Mouse (Mus musculus) embryonic facial prominence, embryonic 13.5 days (tissue): ENCODE measurements around the gene Enthd1. TPM values are rescaled to one million over a fixed set of nuclear protein-coding genes. Genes with fewer than 3 reads are reported as not detected.
"Not testable (repeated sequence)": the region's sequence is repeated elsewhere in the genome, so short reads cannot be mapped to it uniquely, and the experiment has no call there.

ENCODE experiments used
- ATAC-seq: fragments of 200-750 bp; cut with Nextera tagmentation; 2 replicates; pipeline ENCODE4 v1.8.0; 2017; ENCODE audit warnings: low read depth; ENCODE audit not compliant: insufficient number of reproducible peaks, insufficient read depth, low FRiP score, low TSS enrichment
- H3K27ac ChIP-seq: fragments of 300-500 bp; sonication (generic); 2 replicates; pipeline ENCODE4 v1.5.1; 2015; ENCODE audit warnings: moderate library complexity, mild to moderate bottlenecking, inconsistent platforms
- H3K27me3 ChIP-seq: fragments of 300-500 bp; sonication (generic); 2 replicates; pipeline ENCODE4 v1.6.1; 2015; ENCODE audit warnings: mild to moderate bottlenecking, inconsistent platforms
- H3K36me3 ChIP-seq: fragments of 300-500 bp; sonication (generic); 2 replicates; pipeline ENCODE4 v1.6.1; 2015; ENCODE audit warnings: mild to moderate bottlenecking, inconsistent platforms
- H3K4me1 ChIP-seq: fragments of 300-500 bp; sonication (generic); 2 replicates; pipeline ENCODE4 v1.6.1; 2015; ENCODE audit warnings: inconsistent platforms
- H3K4me2 ChIP-seq: fragments of 300-500 bp; sonication (generic); 2 replicates; pipeline ENCODE4 v1.6.1; 2015; ENCODE audit warnings: moderate library complexity, mild to moderate bottlenecking, inconsistent platforms
- H3K4me3 ChIP-seq: fragments of 300-500 bp; sonication (generic); 2 replicates; pipeline ENCODE4 v1.5.1; 2015; ENCODE audit warnings: mild to moderate bottlenecking, inconsistent platforms
- H3K9ac ChIP-seq: fragments of 300-500 bp; sonication (generic); 2 replicates; pipeline ENCODE4 v1.6.1; 2015; ENCODE audit warnings: mild to moderate bottlenecking, inconsistent platforms
- H3K9me3 ChIP-seq: fragments of 300-500 bp; sonication (generic); 2 replicates; pipeline ENCODE4 v1.6.1; 2016; ENCODE audit warnings: inconsistent platforms
- WGBS: fragments of 180-500 bp; shearing (Covaris S2); methylation state at CpG from one replicate; pipeline ENCODE4 v1.1.7; 2015; ENCODE audit warnings: mixed read lengths; 5-methylcytosine and 5-hydroxymethylcytosine counted together
- polyA plus RNA-seq: library from polyadenylated mRNA; unstranded; fragments of >200 nt; fragmentation: Nextera tagmentation; extraction: Ambion mirVana; gene quantifications from 2 replicates; pipeline ENCODE4 v1.2.1, GENCODE M21; 2015

Enthd1 gene
- polyA plus RNA-seq, 1 experiment from 2014 or later: not detected

- H3K4me1 ChIP-seq: peaks cover 16% of the 10 kb centered on the region
- 65% methylated on average over 21 of the region's 21 CpGs for WGBS
These were observed 63.6 kb downstream of the Enthd1 start for GRCm38 (mm10) chr15:80501106-80502096.

GRCm38 (mm10) chr15:80500426-80500825 lies 64.5 kb downstream of the Enthd1 start:
- Histone ChIP-seq H3K27ac (no peak overlapping the region), H3K4me2 (no peak overlapping the region), H3K27me3 (no peaks in the 10 kb centered on the region), H3K9me3 (no peaks in the 10 kb centered on the region), H3K4me1 (peaks cover 16% of the 10 kb centered on the region), H3K4me3 (no peak overlapping the region), H3K36me3 (no peaks in the 10 kb centered on the region), H3K9ac (no peak overlapping the region)
- WGBS: 72% methylated on average over 10 of the region's 10 CpGs
- ATAC-seq: no peak

More at GRCm38 (mm10) chr15:80501106-80502096, 63.6 kb downstream of the Enthd1 start:
- Histone ChIP-seq H3K27me3 (no peaks in the 10 kb centered on the region), H3K9ac (no peak overlapping the region), H3K9me3 (no peaks in the 10 kb centered on the region), H3K4me3 (no peak overlapping the region), H3K36me3 (no peaks in the 10 kb centered on the region), H3K4me2 (no peak overlapping the region), H3K27ac (no peak overlapping the region)
- no peak for ATAC-seq

GRCm38 (mm10) chr15:80497733-80498132 lies 67.2 kb downstream of the Enthd1 start:
- H3K4me3 ChIP-seq, ATAC-seq, H3K4me2 ChIP-seq, H3K27me3 ChIP-seq, H3K9me3 ChIP-seq, H3K9ac ChIP-seq, H3K36me3 ChIP-seq, H3K27ac ChIP-seq: not testable (repeated sequence)
- peaks cover 28% of the 10 kb centered on the region for H3K4me1 ChIP-seq
- WGBS: 57% methylated on average over 3 of the region's 3 CpGs

- 75% methylated on average over 4 of the region's 4 CpGs for WGBS
These were observed 73.5 kb downstream of the Enthd1 start for GRCm38 (mm10) chr15:80491505-80491904.

GRCm38 (mm10) chr15:80490151-80490550 lies 74.8 kb downstream of the Enthd1 start:
- no peak overlapping the region for H3K4me2 ChIP-seq
- no peaks in the 10 kb centered on the region for H3K36me3 ChIP-seq
- H3K9ac ChIP-seq: no peak overlapping the region
- H3K27me3 ChIP-seq: peaks cover 9% of the 10 kb centered on the region
- 87% methylated on average over 5 of the region's 5 CpGs for WGBS
- no peaks in the 10 kb centered on the region for H3K9me3 ChIP-seq
- no peak for ATAC-seq
- H3K4me3 ChIP-seq: no peak overlapping the region
- H3K27ac ChIP-seq: no peak overlapping the region
- peaks cover 15% of the 10 kb centered on the region for H3K4me1 ChIP-seq

More at GRCm38 (mm10) chr15:80491505-80491904, 73.5 kb downstream of the Enthd1 start:
- no peaks in the 10 kb centered on the region for H3K9me3 ChIP-seq
- no peak for ATAC-seq
- H3K4me1 ChIP-seq: peaks cover 12% of the 10 kb centered on the region
- no peak overlapping the region for H3K4me3 ChIP-seq
- no peak overlapping the region for H3K4me2 ChIP-seq
- H3K27me3 ChIP-seq: peaks cover 9% of the 10 kb centered on the region
- H3K27ac ChIP-seq: no peak overlapping the region
- H3K9ac ChIP-seq: no peak overlapping the region
- H3K36me3 ChIP-seq: no peaks in the 10 kb centered on the region

GRCm38 (mm10) chr15:80488658-80489057 lies 76.3 kb downstream of the Enthd1 start:
- H3K36me3 ChIP-seq: no peaks in the 10 kb centered on the region
- no peak overlapping the region for H3K4me2 ChIP-seq
- no peak overlapping the region for H3K9ac ChIP-seq
- 67% methylated on average over 3 of the region's 3 CpGs for WGBS
- peaks cover 15% of the 10 kb centered on the region for H3K4me1 ChIP-seq
- H3K4me3 ChIP-seq: no peak overlapping the region
- H3K27me3 ChIP-seq: no peaks in the 10 kb centered on the region
- no peaks in the 10 kb centered on the region for H3K9me3 ChIP-seq
- ATAC-seq: no peak
- H3K27ac ChIP-seq: no peak overlapping the region

GRCm38 (mm10) chr15:80485601-80486000 lies 79.4 kb downstream of the Enthd1 start:
- Histone ChIP-seq H3K27ac (no peak overlapping the region), H3K4me2 (no peak overlapping the region), H3K4me1 (peaks cover 20% of the 10 kb centered on the region), H3K9me3 (no peaks in the 10 kb centered on the region), H3K9ac (no peak overlapping the region), H3K27me3 (no peaks in the 10 kb centered on the region), H3K4me3 (no peak overlapping the region), H3K36me3 (no peaks in the 10 kb centered on the region)
- 93% methylated on average over 1 of the region's 1 CpGs for WGBS
- ATAC-seq: peak; percentile 62; the same call in 1 of the 2 replicates

- no peak overlapping the region for H3K4me2 ChIP-seq
- no peaks in the 10 kb centered on the region for H3K9me3 ChIP-seq
- H3K27ac ChIP-seq: no peak overlapping the region
- H3K36me3 ChIP-seq: no peaks in the 10 kb centered on the region
- H3K4me1 ChIP-seq: peaks cover 20% of the 10 kb centered on the region
- ATAC-seq: no peak
- H3K4me3 ChIP-seq: no peak overlapping the region
- no peaks in the 10 kb centered on the region for H3K27me3 ChIP-seq
- no peak overlapping the region for H3K9ac ChIP-seq
- WGBS: 43% methylated on average over 9 of the region's 9 CpGs
These were observed 81.8 kb downstream of the Enthd1 start for GRCm38 (mm10) chr15:80483041-80483705.

- H3K27me3 ChIP-seq: 0 out of 2 replicates have a peak, but pooled peaks cover 4% of the 10 kb centered on the region
- H3K4me1 ChIP-seq: peaks cover 20% of the 10 kb centered on the region
- no peak overlapping the region for H3K4me2 ChIP-seq
- no peak overlapping the region for H3K4me3 ChIP-seq
- H3K9ac ChIP-seq: 0 out of 2 replicates have a peak overlapping the region, but pooled peaks have one; percentile 27
- no peak for ATAC-seq
- H3K9me3 ChIP-seq: no peaks in the 10 kb centered on the region
- WGBS: 53% methylated on average over 8 of the region's 8 CpGs
- no peak overlapping the region for H3K27ac ChIP-seq
- no peaks in the 10 kb centered on the region for H3K36me3 ChIP-seq
These were observed 82.6 kb downstream of the Enthd1 start for GRCm38 (mm10) chr15:80482348-80482747.

GRCm38 (mm10) chr15:80474429-80475002 lies 90.4 kb downstream of the Enthd1 start:
- H3K4me1 ChIP-seq: 0 out of 2 replicates have a peak, but pooled peaks cover 4% of the 10 kb centered on the region
- no peak overlapping the region for H3K27ac ChIP-seq
- H3K36me3 ChIP-seq: no peaks in the 10 kb centered on the region
- no peak overlapping the region for H3K4me2 ChIP-seq
- peaks cover 12% of the 10 kb centered on the region; the same call in 1 of the 2 replicates for H3K27me3 ChIP-seq
- no peak for ATAC-seq
- no peak overlapping the region for H3K4me3 ChIP-seq
- H3K9ac ChIP-seq: no peak overlapping the region
- 78% methylated on average over 6 of the region's 6 CpGs for WGBS
- no peaks in the 10 kb centered on the region for H3K9me3 ChIP-seq

GRCm38 (mm10) chr15:80467876-80468275 lies 97.1 kb downstream of the Enthd1 start:
- 73% methylated on average over 4 of the region's 4 CpGs for WGBS
- H3K9me3 ChIP-seq: no peaks in the 10 kb centered on the region
- no peaks in the 10 kb centered on the region for H3K36me3 ChIP-seq
- H3K27me3 ChIP-seq: peaks cover 17% of the 10 kb centered on the region
- H3K4me1 ChIP-seq: peaks cover 7% of the 10 kb centered on the region; the same call in 1 of the 2 replicates
- H3K27ac ChIP-seq: no peak overlapping the region
- no peak overlapping the region for H3K4me3 ChIP-seq
- no peak overlapping the region for H3K4me2 ChIP-seq
- no peak overlapping the region for H3K9ac ChIP-seq
- no peak for ATAC-seq
